Mouse (Mus musculus) brain, embryonic 18.5 days (tissue): ENCODE data around the gene Lix1l.

Source experiments
- DNase-seq: peaks from one replicate; pipeline ENCODE4 v3.0.0-alpha.2; 2012; ENCODE audit warnings: low read depth, low spot score

The Lix1l gene

DNA sequence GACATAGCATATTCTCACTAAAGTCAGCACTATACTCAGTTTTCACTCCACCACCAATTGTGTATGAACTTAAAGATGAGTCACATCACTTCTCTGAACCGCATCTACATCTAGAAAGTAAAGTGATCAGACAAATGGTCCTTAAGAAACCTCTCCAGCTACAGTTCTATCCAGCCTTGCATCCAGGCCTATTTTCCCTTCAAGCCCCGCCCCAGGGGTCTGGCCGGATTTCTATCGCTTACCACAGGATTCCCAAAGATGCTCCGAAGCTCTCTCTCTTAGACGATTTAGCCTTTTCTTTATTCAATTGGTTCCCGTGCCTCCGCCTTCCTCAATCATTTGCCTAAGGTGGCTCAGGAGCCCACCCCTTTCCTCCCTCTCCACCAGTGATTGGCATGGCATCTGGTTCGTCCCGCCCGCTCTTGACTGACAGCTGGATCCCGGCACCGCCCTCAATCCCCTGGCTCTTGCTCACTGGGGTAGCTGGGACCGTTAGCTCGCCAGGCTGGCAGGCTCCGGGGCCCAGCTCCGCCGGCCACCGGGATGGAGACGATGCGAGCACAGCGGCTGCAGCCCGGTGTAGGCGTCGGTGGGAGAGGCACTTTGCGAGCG lies at the start of gene Lix1l:
Gene Lix1l, plus strand, starts transcription at position 511 of the 612 bp plus-strand sequence.
- peak; percentile 95 for DNase-seq

DNA sequence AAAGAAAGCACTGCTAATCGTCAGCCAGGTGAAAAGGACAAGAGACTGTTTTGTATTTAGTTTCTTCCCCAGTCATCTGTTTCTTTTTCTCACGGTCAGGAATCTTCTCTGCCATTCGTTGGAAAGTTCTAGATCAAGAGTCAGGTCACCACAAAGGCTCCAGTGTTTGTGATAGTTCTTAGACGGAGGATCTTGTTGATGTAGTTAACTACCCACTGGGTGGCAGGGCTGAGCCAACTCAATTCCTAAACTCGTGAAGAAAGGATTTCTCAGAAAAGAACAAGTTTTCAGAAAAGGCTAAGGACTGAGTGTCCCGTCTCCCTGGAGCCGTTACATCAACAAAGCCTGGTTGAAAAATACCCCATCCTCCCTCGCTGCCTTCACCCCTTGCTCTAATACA lies 49.7 kb upstream of the Lix1l start:
- DNase-seq: no peak

DNA sequence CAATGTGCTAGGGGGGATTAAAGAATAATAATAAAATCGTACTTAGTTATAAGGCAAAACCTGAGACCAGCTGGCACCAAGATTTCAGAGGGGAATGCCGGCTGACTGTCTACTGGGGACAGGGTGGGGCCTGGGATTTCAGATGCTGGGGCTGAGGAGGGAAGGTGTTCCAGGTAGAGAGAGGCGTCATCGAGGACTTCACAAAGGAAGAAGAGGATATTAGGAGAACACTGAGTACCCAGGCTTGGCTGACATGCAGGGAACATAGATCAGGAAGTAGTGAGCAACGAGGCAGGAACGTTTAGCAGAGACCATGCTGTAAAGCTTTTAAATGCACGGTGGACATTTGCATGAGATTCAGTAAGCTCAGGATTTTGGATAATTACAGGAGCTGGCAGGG lies 49.1 kb upstream of the Lix1l start:
- no peak for DNase-seq

DNA sequence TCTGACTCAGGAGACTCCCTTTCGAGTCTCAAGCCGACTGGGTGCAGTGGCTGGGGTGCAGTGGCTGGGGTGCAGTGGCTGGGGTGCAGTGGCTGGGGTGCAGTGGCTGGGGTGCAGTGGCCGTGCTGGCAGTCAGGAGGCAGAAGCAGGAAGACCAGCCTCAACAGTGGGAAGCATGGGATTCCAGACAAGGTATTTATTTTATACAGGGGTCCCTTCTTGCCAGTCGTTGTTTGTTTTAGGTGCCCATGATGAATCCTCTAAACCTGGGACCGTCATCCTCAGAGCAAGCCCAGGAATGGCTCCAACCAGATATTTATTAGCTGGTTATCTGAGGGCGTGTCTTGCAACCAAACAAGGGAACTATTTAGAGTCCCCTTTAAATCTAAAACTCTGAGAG lies 47.3 kb upstream of the Lix1l start:
- DNase-seq: no peak

DNA sequence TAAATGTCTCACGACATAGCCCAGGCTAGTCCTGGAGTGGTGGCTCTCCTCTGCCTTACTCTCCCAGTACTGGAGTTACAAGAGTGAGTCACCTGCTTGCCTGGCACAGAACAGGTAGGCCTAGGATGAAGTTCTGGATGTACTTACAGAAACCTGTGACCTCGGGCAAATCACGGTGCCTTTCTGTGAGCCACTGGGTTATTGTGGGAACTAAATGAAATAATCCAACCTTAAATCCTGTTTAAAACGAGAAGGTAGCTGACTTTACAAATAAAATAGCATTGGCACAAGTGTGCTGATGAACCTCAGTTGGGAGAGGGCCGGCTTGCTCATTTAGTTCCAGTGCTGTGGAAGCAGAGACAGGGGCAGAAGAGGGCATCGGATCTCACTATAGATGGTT lies 46.7 kb upstream of the Lix1l start:
- no peak for DNase-seq

DNA sequence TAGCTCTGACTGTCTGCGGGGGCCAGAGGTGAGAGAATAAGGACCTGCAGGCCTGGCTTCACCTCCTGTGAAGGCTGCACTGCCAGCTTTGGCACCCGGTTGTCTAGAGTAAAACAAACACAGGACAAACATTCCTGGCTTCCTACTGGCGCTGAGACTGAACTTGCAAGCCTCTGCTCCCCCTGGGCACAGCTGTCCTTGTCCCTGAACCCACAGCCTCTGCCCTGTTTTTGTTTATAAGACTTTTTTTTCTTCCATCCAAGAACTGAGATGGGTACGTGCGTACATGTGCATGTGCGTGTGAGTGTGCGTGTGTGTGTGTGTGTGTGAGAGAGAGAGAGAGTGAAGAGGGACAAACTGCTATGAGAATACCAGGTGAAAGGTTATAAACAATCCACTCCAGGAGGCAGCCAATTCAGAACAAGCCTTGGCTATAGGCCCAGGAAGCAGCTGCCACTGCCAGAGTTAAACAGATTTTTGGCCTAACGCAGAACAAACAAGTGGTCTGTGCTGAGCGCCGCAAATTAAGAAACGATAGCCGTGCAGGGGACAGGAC lies 45.8 kb upstream of the Lix1l start:
- DNase-seq: no peak

DNA sequence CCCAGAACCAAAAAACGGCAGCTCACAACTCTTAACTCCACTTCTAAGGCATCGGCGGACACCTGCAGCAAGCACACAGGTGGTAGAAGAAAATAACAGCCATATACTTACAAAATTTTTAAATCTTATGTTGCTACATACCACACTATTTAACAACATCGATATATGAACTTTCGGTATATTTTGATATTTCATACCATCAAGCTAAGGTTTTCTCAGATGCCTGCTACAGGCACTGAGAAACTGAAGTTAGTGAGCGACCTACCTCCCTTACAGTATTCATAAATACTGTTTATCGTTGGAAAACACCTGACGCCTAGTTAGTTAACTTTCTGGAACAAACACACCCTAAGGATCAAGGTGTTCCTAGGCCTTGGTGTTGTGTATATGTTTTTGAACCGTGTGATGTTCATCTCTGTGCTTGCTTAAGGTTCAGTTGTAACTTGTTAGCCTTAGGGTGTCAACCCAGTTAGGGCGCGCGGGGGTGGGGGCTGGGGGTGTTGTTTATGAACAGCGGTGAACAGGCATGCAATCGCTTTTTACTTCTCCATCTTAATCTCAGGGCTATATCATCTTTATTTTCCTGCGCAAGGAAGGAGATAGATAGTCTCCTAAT lies 44.8 kb upstream of the Lix1l start:
- no peak for DNase-seq

DNA sequence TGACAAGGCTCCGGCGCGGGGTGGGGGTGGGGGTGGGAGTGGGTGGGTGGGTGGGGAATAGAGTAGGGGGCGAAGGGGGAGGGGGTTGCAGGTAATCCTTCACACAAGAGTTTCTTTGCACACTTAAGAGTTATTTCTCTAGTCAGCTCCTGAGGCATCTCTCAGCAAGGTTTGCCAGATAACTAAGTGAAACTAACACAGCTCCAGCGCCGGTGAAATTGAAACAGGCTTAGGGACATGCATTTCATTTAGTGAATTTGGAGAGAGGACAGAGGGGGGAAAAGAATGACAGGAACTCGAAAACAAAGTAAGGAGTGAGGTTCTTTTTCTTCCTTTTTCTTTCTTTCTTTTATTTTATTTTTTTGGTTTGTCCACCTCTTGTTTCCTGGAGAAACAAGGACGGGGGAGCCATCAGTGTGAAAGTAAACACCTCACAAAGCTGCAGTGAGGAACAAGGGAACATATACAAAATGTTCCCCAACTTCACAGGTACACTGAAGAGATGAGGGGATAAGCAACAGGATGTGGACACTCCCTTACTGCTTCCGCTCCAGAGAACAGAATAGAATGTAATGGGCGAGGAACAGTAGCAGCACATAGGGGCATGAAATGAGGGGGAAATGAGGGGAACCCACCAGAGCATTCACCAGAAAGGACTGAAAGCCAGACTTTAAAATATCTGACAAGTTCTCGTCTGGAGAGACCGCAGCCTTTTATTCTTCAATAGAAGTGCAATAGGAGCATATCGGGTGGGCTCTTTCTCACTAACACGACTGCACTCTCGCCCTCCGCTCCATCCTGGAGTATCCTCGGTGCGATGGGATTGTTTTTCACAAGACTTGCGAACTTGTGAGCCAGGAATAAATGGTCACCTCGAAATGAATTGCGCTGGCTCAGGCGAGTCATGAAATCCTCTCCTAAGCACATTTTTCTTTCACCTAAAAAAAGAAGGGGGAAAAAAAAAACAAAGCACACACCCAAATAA lies 44.0 kb upstream of the Lix1l start:
- no peak for DNase-seq

DNA sequence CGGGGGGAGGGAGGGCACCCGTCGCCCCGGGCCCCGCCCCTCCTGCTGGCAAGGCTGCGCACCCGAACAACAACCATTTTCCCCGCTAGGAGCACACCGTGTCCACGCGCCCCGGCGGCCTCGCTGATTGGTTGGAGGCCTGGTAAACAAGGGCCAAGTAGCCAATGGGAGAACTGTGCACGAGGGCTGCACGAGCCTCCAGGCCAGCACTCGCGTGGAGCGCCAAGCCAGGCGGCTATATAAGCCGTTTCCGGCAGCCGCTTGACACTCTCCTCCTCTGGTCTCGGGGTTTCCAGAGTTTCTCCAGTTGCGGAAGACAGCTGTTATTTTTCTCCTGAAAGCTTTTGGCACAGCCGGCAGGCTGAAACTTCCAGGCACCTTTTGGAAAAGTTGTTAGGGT lies 43.3 kb upstream of the Lix1l start, which contains the start of gene Txnip:
Gene Txnip, plus strand, starts transcription at position 264 of the 400 bp plus-strand sequence.
- peak; percentile 94 for DNase-seq

DNA sequence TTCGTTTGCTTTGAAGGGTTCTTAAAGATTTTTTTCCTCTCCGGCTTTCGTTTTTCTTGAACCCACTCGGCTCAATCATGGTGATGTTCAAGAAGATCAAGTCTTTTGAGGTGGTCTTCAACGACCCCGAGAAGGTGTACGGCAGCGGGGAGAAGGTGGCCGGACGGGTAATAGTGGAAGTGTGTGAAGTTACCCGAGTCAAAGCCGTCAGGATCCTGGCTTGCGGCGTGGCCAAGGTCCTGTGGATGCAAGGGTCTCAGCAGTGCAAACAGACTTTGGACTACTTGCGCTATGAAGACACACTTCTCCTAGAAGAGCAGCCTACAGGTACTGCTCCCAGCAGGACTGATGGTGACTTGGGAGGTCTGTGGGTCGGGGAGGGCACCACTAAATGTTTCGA lies 42.8 kb upstream of the Lix1l start:
- DNase-seq: no peak

DNA sequence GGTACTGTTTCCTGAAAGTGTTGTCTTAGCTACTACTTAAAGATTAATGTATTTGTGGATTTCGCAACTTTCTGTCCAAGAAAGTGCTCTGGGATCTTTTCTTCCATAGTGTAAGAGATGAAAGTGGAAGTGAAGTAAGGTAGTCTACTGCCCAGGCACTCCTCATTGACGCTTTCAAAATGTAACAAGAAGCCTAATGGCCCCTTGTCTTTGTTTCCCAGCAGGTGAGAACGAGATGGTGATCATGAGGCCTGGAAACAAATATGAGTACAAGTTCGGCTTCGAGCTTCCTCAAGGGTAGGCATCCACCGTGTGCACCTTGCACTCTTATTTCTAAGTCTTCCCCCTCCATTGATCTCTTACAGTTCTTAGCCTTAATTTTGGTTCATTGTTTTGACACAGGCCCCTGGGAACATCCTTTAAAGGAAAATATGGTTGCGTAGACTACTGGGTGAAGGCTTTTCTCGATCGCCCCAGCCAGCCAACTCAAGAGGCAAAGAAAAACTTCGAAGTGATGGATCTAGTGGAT lies 42.2 kb upstream of the Lix1l start:
- DNase-seq: no peak

DNA sequence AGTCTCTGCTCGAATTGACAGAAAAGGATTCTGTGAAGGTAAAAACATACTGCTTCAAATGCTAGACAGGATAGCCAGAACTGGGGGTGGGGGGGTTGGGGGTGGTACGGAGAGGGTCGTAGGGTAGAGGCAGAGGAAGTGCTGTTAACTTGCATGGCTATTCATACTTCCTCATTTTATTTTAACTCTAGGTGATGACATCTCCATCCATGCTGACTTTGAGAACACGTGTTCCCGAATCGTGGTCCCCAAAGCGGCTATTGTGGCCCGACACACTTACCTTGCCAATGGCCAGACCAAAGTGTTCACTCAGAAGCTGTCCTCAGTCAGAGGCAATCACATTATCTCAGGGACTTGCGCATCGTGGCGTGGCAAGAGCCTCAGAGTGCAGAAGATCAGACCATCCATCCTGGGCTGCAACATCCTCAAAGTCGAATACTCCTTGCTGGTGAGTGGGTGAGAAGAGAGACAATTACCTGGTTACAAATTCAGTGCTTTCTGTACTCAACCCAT lies 41.5 kb upstream of the Lix1l start:
- no peak for DNase-seq

DNA sequence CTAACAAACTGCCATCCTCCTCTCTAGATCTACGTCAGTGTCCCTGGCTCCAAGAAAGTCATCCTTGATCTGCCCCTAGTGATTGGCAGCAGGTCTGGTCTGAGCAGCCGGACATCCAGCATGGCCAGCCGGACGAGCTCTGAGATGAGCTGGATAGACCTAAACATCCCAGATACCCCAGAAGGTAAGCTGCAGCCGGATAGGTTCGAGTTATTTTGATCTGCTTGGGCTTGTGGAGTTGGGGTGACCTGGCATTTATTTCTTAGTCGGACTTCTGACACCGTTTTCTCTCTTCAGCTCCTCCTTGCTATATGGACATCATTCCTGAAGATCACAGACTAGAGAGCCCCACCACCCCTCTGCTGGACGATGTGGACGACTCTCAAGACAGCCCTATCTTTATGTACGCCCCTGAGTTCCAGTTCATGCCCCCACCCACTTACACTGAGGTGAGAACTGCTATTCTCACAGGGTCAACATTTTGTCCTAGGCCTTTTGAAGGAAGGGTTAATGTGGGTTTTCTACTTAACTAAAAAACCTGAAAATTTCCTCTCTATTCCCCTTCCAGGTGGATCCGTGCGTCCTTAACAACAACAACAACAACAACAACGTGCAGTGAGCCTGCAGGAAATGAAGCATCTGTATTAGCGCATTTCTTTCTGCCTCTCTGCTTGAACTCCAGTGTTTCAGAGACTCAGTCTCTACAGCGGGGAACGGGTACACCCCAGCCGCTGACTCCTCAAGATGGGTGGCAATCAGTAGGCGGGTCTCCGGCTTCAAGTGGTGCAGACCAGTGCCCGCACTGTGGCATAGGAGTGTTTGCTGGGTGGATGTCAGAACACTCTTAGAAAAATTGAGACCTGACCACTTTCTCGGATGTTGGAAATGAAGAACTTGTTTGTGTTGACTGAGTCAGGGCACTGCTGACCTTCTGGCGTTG lies 40.8 kb upstream of the Lix1l start:
- DNase-seq: no peak

DNA sequence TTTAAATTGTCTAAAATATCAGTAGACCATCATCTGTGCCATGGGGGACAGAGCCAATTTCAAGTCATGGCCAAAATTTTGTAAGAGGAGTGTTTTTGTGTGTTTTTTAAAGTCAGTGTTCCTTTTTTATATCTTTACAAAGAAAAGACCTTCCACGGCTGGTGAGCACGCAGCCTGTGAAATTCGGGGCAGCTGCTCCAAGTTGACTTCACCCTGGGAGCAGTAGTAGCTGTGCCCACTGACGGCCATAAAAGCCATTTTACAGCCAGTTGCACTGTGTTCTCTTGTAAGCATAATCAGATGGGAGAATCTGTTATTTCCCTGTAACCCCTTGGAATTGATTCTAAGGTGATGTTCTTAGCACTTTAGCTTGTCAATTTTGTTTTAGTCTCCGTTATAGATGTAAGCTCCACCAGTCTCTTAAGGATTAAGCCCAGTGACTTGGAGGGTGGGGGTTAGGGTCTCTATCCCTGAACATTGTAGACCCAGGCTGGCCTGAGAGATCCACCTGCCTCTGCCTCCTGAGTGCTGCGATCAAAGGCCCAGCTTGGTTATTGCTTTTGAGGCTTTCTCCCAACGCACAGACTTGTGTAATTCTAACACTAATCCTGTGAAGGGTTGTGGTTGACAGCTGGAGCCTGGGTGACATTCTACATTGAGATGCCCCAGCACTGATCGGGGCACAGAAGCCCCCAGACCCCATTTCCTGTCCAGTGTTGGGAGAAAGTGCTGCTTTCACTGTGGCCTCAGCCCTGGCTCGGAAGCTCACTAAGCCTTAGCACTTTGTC lies 39.9 kb upstream of the Lix1l start:
- no peak for DNase-seq

DNA sequence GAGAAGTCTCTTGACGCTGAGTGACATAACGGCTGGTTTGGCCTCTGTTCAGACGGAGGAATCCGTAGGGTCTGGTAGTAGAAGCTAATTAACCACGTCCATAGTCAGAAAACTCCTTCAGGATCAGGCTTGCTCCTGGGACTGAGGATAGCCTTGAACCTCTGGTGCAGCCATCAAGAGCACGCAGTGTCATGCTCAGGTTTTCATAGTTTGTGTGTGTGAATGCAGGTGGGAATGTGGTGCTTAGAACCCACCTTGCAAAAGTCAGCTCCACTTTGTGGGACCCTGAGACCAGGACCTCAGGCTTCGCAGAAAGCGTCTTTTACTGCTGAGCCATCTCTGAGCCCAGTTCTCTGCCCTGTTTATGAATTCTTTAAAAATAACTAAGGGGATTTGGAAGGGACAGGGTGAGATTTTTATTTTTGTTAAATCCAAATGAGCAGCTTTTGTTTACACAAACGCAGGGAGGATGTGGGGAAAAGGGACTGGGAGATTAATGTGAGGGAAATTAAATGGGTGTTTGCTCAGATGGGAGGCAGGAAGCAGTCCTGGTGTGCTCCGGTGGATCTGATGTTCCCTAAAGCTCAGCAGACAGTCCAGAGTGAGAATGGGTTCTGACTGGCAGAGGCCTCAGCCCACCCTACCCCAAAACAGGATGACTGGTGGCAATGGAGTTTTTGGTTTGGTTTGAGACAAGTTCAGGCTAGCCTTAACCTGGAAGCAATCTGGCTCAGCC lies 38.8 kb upstream of the Lix1l start:
- DNase-seq: no peak

DNA sequence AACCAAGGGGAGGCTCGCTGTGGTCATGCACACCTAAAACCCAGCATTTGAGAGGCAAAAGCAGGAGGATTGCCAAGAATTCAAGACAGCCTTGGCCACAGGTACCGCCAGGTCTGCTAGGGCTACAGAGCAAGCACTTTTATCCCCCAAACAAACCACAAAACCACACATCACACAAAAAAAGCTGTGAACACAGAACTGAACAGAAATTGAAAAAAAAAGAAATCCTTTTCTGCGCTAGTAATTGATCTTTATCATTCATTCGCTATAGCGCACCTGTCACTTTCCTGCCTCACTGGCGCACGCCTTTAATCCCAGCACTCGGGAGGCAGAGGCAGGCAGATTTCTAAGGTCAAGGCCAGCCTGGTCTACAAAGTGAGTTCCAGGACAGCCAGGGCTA lies 37.7 kb upstream of the Lix1l start:
- DNase-seq: no peak

DNA sequence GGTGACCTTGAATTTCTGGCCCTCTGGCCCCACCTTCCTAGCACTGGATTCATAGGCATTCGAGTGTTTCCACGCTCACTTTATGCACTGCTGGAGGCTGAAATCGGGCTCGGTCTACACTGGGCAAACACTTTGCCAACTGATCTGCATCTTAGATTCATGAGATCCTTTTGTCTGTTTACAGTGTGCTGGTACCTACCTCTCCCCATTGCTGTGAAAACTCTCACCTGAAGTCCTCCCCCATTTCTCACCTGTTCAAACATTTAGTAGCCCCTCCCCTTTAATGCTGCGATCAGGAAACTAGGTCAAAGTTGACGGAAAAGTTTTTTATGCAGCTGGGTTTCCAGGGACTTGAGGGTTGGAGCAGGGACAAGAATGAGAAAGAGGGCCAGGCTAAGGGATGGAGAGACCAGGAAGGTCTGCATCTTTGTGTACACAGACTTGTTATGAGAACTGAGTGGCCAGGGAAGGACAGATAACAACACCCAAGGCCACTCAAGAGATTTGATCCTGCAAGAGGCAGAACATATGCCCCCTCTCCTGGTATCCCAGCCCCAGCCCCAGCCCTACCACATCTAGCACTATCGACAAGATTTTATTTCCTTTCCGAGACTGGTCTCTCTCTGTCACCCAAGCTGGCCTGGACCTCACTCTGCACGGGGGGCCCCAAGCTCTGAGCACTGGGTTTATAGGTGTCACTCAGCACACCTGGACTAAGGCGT lies 36.9 kb upstream of the Lix1l start:
- DNase-seq: no peak

DNA sequence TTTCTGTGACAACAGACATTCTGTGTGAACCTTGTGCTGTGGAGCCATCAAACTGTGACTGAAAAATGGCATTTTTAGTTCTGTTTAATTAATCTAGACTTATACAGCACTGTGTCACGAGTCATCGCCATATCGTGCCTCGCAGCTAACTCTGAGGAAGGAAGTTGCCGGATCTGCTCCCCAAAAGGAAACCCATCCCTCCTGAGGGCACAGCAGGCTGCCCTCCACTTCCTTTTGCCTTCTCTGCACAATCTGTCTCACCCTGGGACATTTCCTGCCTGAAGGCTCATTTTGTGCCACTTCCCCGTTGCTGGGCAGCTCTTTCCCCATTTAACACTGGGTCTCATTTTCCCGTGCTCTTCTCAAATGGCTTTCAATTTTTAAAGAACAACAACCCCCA lies 36.3 kb upstream of the Lix1l start:
- DNase-seq: no peak
